Mouse (Mus musculus): ENCODE results near the gene 4930550L24Rik.

DNA sequence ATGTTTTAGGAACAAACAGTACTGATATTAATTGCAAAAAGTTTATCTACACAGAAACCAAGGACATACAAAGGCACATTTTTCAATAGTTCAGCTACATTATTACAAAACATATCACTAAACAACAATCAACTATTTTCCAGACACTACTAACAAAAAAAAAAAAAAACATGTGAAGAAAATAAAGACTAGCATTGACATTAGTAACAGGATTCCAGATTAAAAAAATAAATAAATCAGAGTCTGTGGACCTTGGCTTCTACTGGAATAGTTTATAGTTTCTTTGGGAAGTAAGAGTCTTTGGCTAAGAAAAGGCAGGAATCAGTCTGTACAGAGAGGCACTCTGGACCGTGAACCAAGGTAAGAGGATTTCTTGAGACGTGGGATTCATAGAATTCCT lies at the start of gene 4930550L24Rik:
- TF ChIP-seq E2F4 (IDR thresholded peaks at IDR 0.05; ENCODE audit: insufficient read depth) (no peak), TCF12 (IDR thresholded peaks at IDR 0.05; ENCODE audit: insufficient read depth, poor library complexity, severe bottlenecking) (no peak), CEBPB (IDR thresholded peaks at IDR 0.05; ENCODE audit: insufficient read depth, poor library complexity, severe bottlenecking) (no peak), POLR2A (IDR thresholded peaks at IDR 0.05; ENCODE audit: insufficient read length, low read depth) (no peak), MYOG (IDR thresholded peaks at IDR 0.05; ENCODE audit: control insufficient read depth in 1 of 3, insufficient read depth in 1 of 3, insufficient read length in 2 of 3, low read depth in 2 of 3) (no peak), MAX (IDR thresholded peaks at IDR 0.05; ENCODE audit: low read depth) (no peak), TCF3 (IDR thresholded peaks at IDR 0.05; ENCODE audit: insufficient read length, low read depth) (no peak), USF1 (IDR thresholded peaks at IDR 0.05; ENCODE audit: low read depth) (no peak), POLR2AphosphoS2 (IDR thresholded peaks at IDR 0.05; ENCODE audit: insufficient read length, low read depth) (no peak), MYOD1 (IDR thresholded peaks at IDR 0.05; ENCODE audit: control insufficient read depth in 1 of 3, insufficient read length in 2 of 3, low read depth in 2 of 3) (no peak), REST (IDR thresholded peaks at IDR 0.05; ENCODE audit: insufficient read depth, insufficient read length) (no peak)
